Comparison of ENCODE assay signal across 31 mouse cellular contexts in genomic region chr2:69187990-69188389, GRCm38 (mm10). TPM values are rescaled to one million over a fixed set of nuclear protein-coding genes. Genes with fewer than 3 reads are reported as not detected.
DNase-seq lines count a peak whose midpoint lies in the region; ATAC-seq and TF ChIP-seq lines count a peak whose summit lies in the region.
"Had no signal": no experiment of that assay in that cellular context is flagged by ENCODE, and none has a peak within 500 bp of the region (broad histone marks: within the 10 kb centered on the region; RNA-seq: fewer than 3 reads in every experiment).

No protein-coding gene starts in this region.

- 81% methylated on average over 2 of the region's 2 CpGs for WGBS in kidney, embryonic 14.5 days
- 81% methylated on average over 2 of the region's 2 CpGs for WGBS in liver, embryonic 14.5 days (ENCODE audit: insufficient replicate concordance)
- WGBS in liver, embryonic 12.5 days (ENCODE audit: insufficient replicate concordance): 89% methylated on average over 2 of the region's 2 CpGs
- 89% methylated on average over 2 of the region's 2 CpGs for WGBS in intestine, postnatal 0 days

- no peaks in the 10 kb centered on the region for H3K9me3 ChIP-seq in kidney, embryonic 14.5 days (ENCODE audit: control insufficient read depth, low read length)
- no peaks in the 10 kb centered on the region for H3K9me3 ChIP-seq in liver, embryonic 14.5 days (ENCODE audit: control insufficient read depth, low read length)
- H3K9me3 ChIP-seq in liver, embryonic 12.5 days (replicated peaks): no peaks in the 10 kb centered on the region
- H3K9me3 ChIP-seq in intestine, postnatal 0 days (ENCODE audit: control insufficient read depth): no peaks in the 10 kb centered on the region
- H3K9me3 ChIP-seq: heart, embryonic 13.5 days; hindbrain, embryonic 12.5 days; limb, embryonic 12.5 days had no signal

- H3K4me2 ChIP-seq in kidney, embryonic 14.5 days (replicated peaks; ENCODE audit: low read depth, low read length): no peak overlapping the region
- no peak overlapping the region for H3K4me2 ChIP-seq in liver, embryonic 14.5 days (ENCODE audit: low read depth)
- H3K4me2 ChIP-seq in liver, embryonic 12.5 days: no peak overlapping the region
- H3K4me2 ChIP-seq in intestine, postnatal 0 days (replicated peaks; ENCODE audit: low read depth): no peak overlapping the region
- H3K4me2 ChIP-seq: heart, embryonic 13.5 days; hindbrain, embryonic 12.5 days; limb, embryonic 12.5 days; liver, embryonic 11.5 days had no signal

- no peak overlapping the region for H3K4me3 ChIP-seq in kidney, embryonic 14.5 days (ENCODE audit: low read length)
- no peak overlapping the region for H3K4me3 ChIP-seq in liver, embryonic 14.5 days (ENCODE audit: insufficient read depth in 1 of 2, low read depth in 2 of 2, low read length in 2 of 2)
- no peak overlapping the region for H3K4me3 ChIP-seq in liver, embryonic 12.5 days
- no peak overlapping the region for H3K4me3 ChIP-seq in intestine, postnatal 0 days (ENCODE audit: low read depth, low read length)
- H3K4me3 ChIP-seq: heart, embryonic 13.5 days; hindbrain, embryonic 12.5 days; limb, embryonic 12.5 days had no signal

- H3K36me3 ChIP-seq in kidney, embryonic 14.5 days (ENCODE audit: control insufficient read depth, insufficient read depth, low read length): peaks cover 20% of the 10 kb centered on the region; the same call in 1 of the 2 replicates
- H3K36me3 ChIP-seq in liver, embryonic 14.5 days (replicated peaks; ENCODE audit: control insufficient read depth, insufficient read depth, low read depth): peaks cover 9% of the 10 kb centered on the region
- H3K36me3 ChIP-seq in liver, embryonic 12.5 days: peaks cover 66% of the 10 kb centered on the region
- H3K36me3 ChIP-seq in intestine, postnatal 0 days (ENCODE audit: control insufficient read depth, insufficient read depth): peaks cover 29% of the 10 kb centered on the region

- H3K9ac ChIP-seq in kidney, embryonic 14.5 days (ENCODE audit: low read depth, low read length): no peak overlapping the region
- no peak overlapping the region for H3K9ac ChIP-seq in liver, embryonic 14.5 days (replicated peaks)
- no peak overlapping the region for H3K9ac ChIP-seq in liver, embryonic 12.5 days
- H3K9ac ChIP-seq in intestine, postnatal 0 days (ENCODE audit: low read depth, low read length): no peak overlapping the region
- H3K9ac ChIP-seq: hindbrain, embryonic 12.5 days; limb, embryonic 12.5 days had no signal

- H3K4me1 ChIP-seq in kidney, embryonic 14.5 days (ENCODE audit: control insufficient read depth, insufficient read depth, low read length): no peaks in the 10 kb centered on the region
- H3K4me1 ChIP-seq in liver, embryonic 14.5 days (replicated peaks; ENCODE audit: control insufficient read depth in 2 of 2, insufficient read depth in 2 of 2, low read length in 1 of 2): peaks cover 0 to 6% of the 10 kb centered on the region in 2 experiments; a peak in 1 of 4 replicates
- H3K4me1 ChIP-seq in liver, embryonic 12.5 days: peaks cover 11% of the 10 kb centered on the region
- no peaks in the 10 kb centered on the region for H3K4me1 ChIP-seq in intestine, postnatal 0 days (replicated peaks; ENCODE audit: control insufficient read depth, insufficient read depth, low read length)
- H3K4me1 ChIP-seq: heart, embryonic 13.5 days; hindbrain, embryonic 12.5 days; limb, embryonic 12.5 days had no signal

- no peak for DNase-seq in kidney, postnatal 14 days
- no peak for DNase-seq in liver, embryonic 14.5 days (ENCODE audit: low read depth in 3 of 3, low spot score in 3 of 3)
- DNase-seq in retina, postnatal 1 day: no peak
- DNase-seq: adrenal gland, adult 2 months; cerebellum, adult 11-12 months; gastrocnemius, postnatal 10 days; heart, postnatal 14 days; kidney, adult 8-10 months; thymus, postnatal 14 days had no signal

- H3K27ac ChIP-seq in kidney, embryonic 14.5 days (ENCODE audit: low read depth, low read length): no peak overlapping the region
- H3K27ac ChIP-seq in liver, embryonic 14.5 days: no peak overlapping the region
- H3K27ac ChIP-seq in liver, embryonic 12.5 days: no peak overlapping the region
- H3K27ac ChIP-seq in intestine, postnatal 0 days (ENCODE audit: low read depth, low read length): no peak overlapping the region
- H3K27ac ChIP-seq: heart, embryonic 13.5 days; hindbrain, embryonic 12.5 days; limb, embryonic 12.5 days; macrophage had no signal

- peak; percentile 66; the same call in 1 of the 2 replicates for ATAC-seq in kidney, embryonic 14.5 days (ENCODE audit: low FRiP score, low TSS enrichment)
- ATAC-seq in liver, embryonic 14.5 days (ENCODE audit: insufficient read depth): peak; percentile 15; the same call in 1 of the 2 replicates
- ATAC-seq in liver, embryonic 12.5 days: no peak; the same call in 1 of the 2 replicates
- ATAC-seq in erythroid progenitor cell, adult 5-6 weeks (replicated peaks; ENCODE audit: low FRiP score, poor library complexity, severe bottlenecking): 0 out of 2 replicates have a peak, but pooled peaks have one; percentile 30
- ATAC-seq in megakaryocyte-erythroid progenitor cell, adult 5-6 weeks (replicated peaks; ENCODE audit: low FRiP score, low TSS enrichment, poor library complexity, severe bottlenecking): 0 out of 2 replicates have a peak, but pooled peaks have one; percentile 27
- no peak for ATAC-seq in intestine, postnatal 0 days
- ATAC-seq: forebrain, embryonic 16.5 days; inflammation-experienced regulatory T-cells, adult 6 months had no signal

- no peak for TF ChIP-seq CTCF in liver, embryonic 14.5 days (IDR thresholded peaks at IDR 0.05; ENCODE audit: low read depth)
- no peak for TF ChIP-seq CTCF in intestine, postnatal 0 days (IDR thresholded peaks at IDR 0.05; ENCODE audit: low read depth)

- TF ChIP-seq EP300 in liver, embryonic 14.5 days (IDR thresholded peaks at IDR 0.05; ENCODE audit: low read depth): no peak

- H3K27me3 ChIP-seq in kidney, embryonic 14.5 days (ENCODE audit: control insufficient read depth, insufficient read depth, low read length): no peaks in the 10 kb centered on the region
- H3K27me3 ChIP-seq in liver, embryonic 14.5 days (ENCODE audit: control insufficient read depth, insufficient read depth, low read length): no peaks in the 10 kb centered on the region
- no peaks in the 10 kb centered on the region for H3K27me3 ChIP-seq in liver, embryonic 12.5 days (replicated peaks)
- H3K27me3 ChIP-seq in intestine, postnatal 0 days (replicated peaks; ENCODE audit: control insufficient read depth, insufficient read depth, low read length): no peaks in the 10 kb centered on the region
- H3K27me3 ChIP-seq: heart, embryonic 13.5 days; hindbrain, embryonic 12.5 days; limb, embryonic 12.5 days had no signal

RNA-seq across cellular contexts. Expression of gene Spc25, which starts 18.0 kb away (rescaled TPM):
- 268 and 319 TPM in 2 replicates for polyA plus RNA-seq in kidney, embryonic 14.5 days (2014; fragmentation: Nextera tagmentation; extraction: Ambion mirVana)
- 27.8 and 50.8 TPM in 2 replicates for polyA plus RNA-seq in liver, embryonic 14.5 days (2012; rRNA removed)
- polyA plus RNA-seq in liver, embryonic 14.5 days (2014; fragmentation: Nextera tagmentation; extraction: Ambion mirVana): 148 and 158 TPM in 2 replicates
- 147 and 153 TPM in 2 replicates for polyA plus RNA-seq in liver, embryonic 12.5 days (2016; fragmentation: Nextera tagmentation; extraction: Ambion mirVana)
- total RNA-seq in erythroid progenitor cell, adult 5-6 weeks (2015; ENCODE audit: low replicate concordance): 281 and 359 TPM in 2 replicates
- 425 and 429 TPM in 2 replicates for total RNA-seq in erythroid progenitor cell, adult 5-6 weeks (2017; ENCODE audit: low replicate concordance)
- total RNA-seq in megakaryocyte-erythroid progenitor cell, adult 5-6 weeks (2014; fragmentation: Nextera tagmentation): 46.4 and 64.2 TPM in 2 replicates
- total RNA-seq in megakaryocyte-erythroid progenitor cell, adult 5-6 weeks (2017): 88.6 and 110 TPM in 2 replicates
- polyA plus RNA-seq in intestine, postnatal 0 days (2015; fragmentation: Nextera tagmentation; extraction: Ambion mirVana): 46.0 and 47.8 TPM in 2 replicates

RNA-seq across cellular contexts. Expression of gene G6pc2, which starts 22.9 kb away (rescaled TPM):
- polyA plus RNA-seq in kidney, embryonic 14.5 days (2014; fragmentation: Nextera tagmentation; extraction: Ambion mirVana): 3.8 and 5.0 TPM in 2 replicates
- polyA plus RNA-seq in liver, embryonic 14.5 days (2012; rRNA removed): not detected in 2 replicates
- polyA plus RNA-seq in liver, embryonic 14.5 days (2014; fragmentation: Nextera tagmentation; extraction: Ambion mirVana): not detected in 2 replicates
- polyA plus RNA-seq in liver, embryonic 12.5 days (2016; fragmentation: Nextera tagmentation; extraction: Ambion mirVana): not detected in 2 replicates
- total RNA-seq in erythroid progenitor cell, adult 5-6 weeks (2015; ENCODE audit: low replicate concordance): not detected in 2 replicates
- not detected in 2 replicates for total RNA-seq in erythroid progenitor cell, adult 5-6 weeks (2017; ENCODE audit: low replicate concordance)
- total RNA-seq in megakaryocyte-erythroid progenitor cell, adult 5-6 weeks (2014; fragmentation: Nextera tagmentation): not detected in 2 replicates
- not detected in 2 replicates for total RNA-seq in megakaryocyte-erythroid progenitor cell, adult 5-6 weeks (2017)
- polyA plus RNA-seq in intestine, postnatal 0 days (2015; fragmentation: Nextera tagmentation; extraction: Ambion mirVana): not detected in 2 replicates
- total RNA-seq: adrenal gland, adult 2 months; gastrocnemius, postnatal 10 days; granulocyte monocyte progenitor cell, adult 5-6 weeks; heart, postnatal 14 days; layer of hippocampus, adult 18-20 months; layer of hippocampus, postnatal 25 days; left cerebral cortex, postnatal 10 days; MEL had no signal
- polyA plus RNA-seq: adrenal gland, adult 2 months; C2C12; embryonic facial prominence, embryonic 14.5 days; forebrain, embryonic 16.5 days; heart, embryonic 13.5 days; inflammation-experienced regulatory T-cells, adult 6 months; limb, embryonic 12.5 days; liver, embryonic 11.5 days; lung, embryonic 16.5 days; macrophage; neural tube, embryonic 11.5 days; spleen, adult 2 months had no signal

RNA-seq across cellular contexts. Expression of gene Nostrin, which starts 52.4 kb away (rescaled TPM):
- polyA plus RNA-seq in kidney, embryonic 14.5 days (2014; fragmentation: Nextera tagmentation; extraction: Ambion mirVana): 5.4 and 5.9 TPM in 2 replicates
- polyA plus RNA-seq in liver, embryonic 14.5 days (2012; rRNA removed): 3.4 and 5.0 TPM in 2 replicates
- 8.2 and 10.0 TPM in 2 replicates for polyA plus RNA-seq in liver, embryonic 14.5 days (2014; fragmentation: Nextera tagmentation; extraction: Ambion mirVana)
- polyA plus RNA-seq in liver, embryonic 12.5 days (2016; fragmentation: Nextera tagmentation; extraction: Ambion mirVana): 11.1 and 11.4 TPM in 2 replicates
- total RNA-seq in erythroid progenitor cell, adult 5-6 weeks (2015; ENCODE audit: low replicate concordance): 0.72 TPM in 1 of 2 replicates, not detected in the other
- total RNA-seq in erythroid progenitor cell, adult 5-6 weeks (2017; ENCODE audit: low replicate concordance): not detected in 2 replicates
- total RNA-seq in megakaryocyte-erythroid progenitor cell, adult 5-6 weeks (2014; fragmentation: Nextera tagmentation): not detected in 2 replicates
- not detected in 2 replicates for total RNA-seq in megakaryocyte-erythroid progenitor cell, adult 5-6 weeks (2017)
- 33.3 and 37.9 TPM in 2 replicates for polyA plus RNA-seq in intestine, postnatal 0 days (2015; fragmentation: Nextera tagmentation; extraction: Ambion mirVana)
- total RNA-seq: MEL had no signal

Comparison
In these comparisons a context has a peak if more than half of its experiments do, and no peak if none do; other contexts are left out.
1. ATAC-seq: peak in kidney, embryonic 14.5 days (single experiment), liver, embryonic 14.5 days (single experiment), erythroid progenitor cell, adult 5-6 weeks (single experiment) and megakaryocyte-erythroid progenitor cell, adult 5-6 weeks (single experiment); none in liver, embryonic 12.5 days (single experiment) and intestine, postnatal 0 days (single experiment).